ENCODE assay signal across 22 mouse cellular contexts in the genomic region with DNA sequence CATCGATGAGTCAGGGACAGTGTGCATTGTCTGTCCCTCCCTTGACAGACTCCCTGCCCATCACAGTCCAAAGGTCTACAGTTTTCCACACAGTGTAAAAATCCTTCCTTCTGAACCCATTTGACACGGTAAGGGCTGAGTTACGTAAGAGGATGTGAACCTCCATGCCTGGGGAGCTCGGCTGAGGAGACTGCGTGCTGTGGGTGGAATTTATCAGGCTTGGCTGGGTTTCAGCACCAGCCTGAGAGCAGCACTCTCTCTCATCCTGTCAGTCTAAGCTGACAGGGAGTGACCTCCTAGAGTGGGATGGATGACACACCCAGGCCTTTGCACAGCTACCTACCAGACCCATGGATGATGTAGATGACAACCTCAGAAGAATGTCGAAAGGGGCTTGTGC.
DNase-seq lines count a peak whose midpoint lies in the region; ATAC-seq and TF ChIP-seq lines count a peak whose summit lies in the region.
"Had no signal": no experiment of that assay in that cellular context is flagged by ENCODE, and none has a peak within 500 bp of the region (broad histone marks: within the 10 kb centered on the region; RNA-seq: fewer than 3 reads in every experiment).

No protein-coding gene starts in this region.

- H3K36me3 ChIP-seq in kidney, adult 2 months (ENCODE audit: control insufficient read depth, insufficient read depth, low read length): no peaks in the 10 kb centered on the region
- H3K36me3 ChIP-seq in kidney, embryonic 15.5 days: no peaks in the 10 kb centered on the region
- no peaks in the 10 kb centered on the region for H3K36me3 ChIP-seq in liver, postnatal 0 days (replicated peaks; ENCODE audit: insufficient read depth, low read length)
- H3K36me3 ChIP-seq: embryonic facial prominence, embryonic 12.5 days; heart, embryonic 15.5 days; liver, embryonic 13.5 days; midbrain, embryonic 12.5 days had no signal

- no peaks in the 10 kb centered on the region for H3K9me3 ChIP-seq in kidney, embryonic 15.5 days (replicated peaks)
- no peaks in the 10 kb centered on the region for H3K9me3 ChIP-seq in liver, postnatal 0 days (ENCODE audit: low read length)
- H3K9me3 ChIP-seq: embryonic facial prominence, embryonic 12.5 days; heart, embryonic 15.5 days; midbrain, embryonic 12.5 days had no signal

- 44% methylated on average over 6 of the region's 6 CpGs for WGBS in kidney, adult 2 months
- WGBS in kidney, embryonic 15.5 days: 76% methylated on average over 6 of the region's 6 CpGs
- WGBS in liver, postnatal 0 days (ENCODE audit: insufficient replicate concordance): 60% methylated on average over 6 of the region's 6 CpGs

- DNase-seq in adrenal gland, adult 2 months: peak; percentile 18
- no peak for DNase-seq in adrenal gland, adult 8-10 months
- peak; percentile 33 for DNase-seq in kidney, adult 2 months
- peak; percentile 62 for DNase-seq in right cerebral cortex, adult 18-20 months
- no peak for DNase-seq in right cerebral cortex, postnatal 14 days
- DNase-seq in liver, postnatal 0 days: no peak
- DNase-seq: cerebellum, adult 11-12 months; cerebellum, postnatal 14 days; forebrain, postnatal 0 days; heart, postnatal 36 days; liver, embryonic 13.5 days; lung, embryonic 14.5 days; thymus, postnatal 14 days had no signal

- no peak overlapping the region for H3K4me3 ChIP-seq in kidney, adult 2 months (ENCODE audit: insufficient read depth, low read depth, low read length)
- no peak overlapping the region for H3K4me3 ChIP-seq in kidney, embryonic 15.5 days (replicated peaks)
- H3K4me3 ChIP-seq in liver, postnatal 0 days (ENCODE audit: low read depth, low read length): no peak overlapping the region
- H3K4me3 ChIP-seq: embryonic facial prominence, embryonic 12.5 days; heart, embryonic 15.5 days; liver, embryonic 13.5 days; midbrain, embryonic 12.5 days had no signal

- no peaks in the 10 kb centered on the region for H3K27me3 ChIP-seq in kidney, adult 2 months (replicated peaks; ENCODE audit: control insufficient read depth, insufficient read depth, low read length)
- H3K27me3 ChIP-seq in kidney, embryonic 15.5 days: no peaks in the 10 kb centered on the region
- no peaks in the 10 kb centered on the region for H3K27me3 ChIP-seq in liver, postnatal 0 days (ENCODE audit: insufficient read depth, low read length)
- H3K27me3 ChIP-seq: embryonic facial prominence, embryonic 12.5 days; heart, embryonic 15.5 days; liver, embryonic 13.5 days; midbrain, embryonic 12.5 days had no signal

- no peak for TF ChIP-seq CTCF in kidney, adult 2 months (conservative IDR thresholded peaks at IDR 0.05; ENCODE audit: insufficient read depth, insufficient read length, low read depth, low read length)
- no peak for TF ChIP-seq CTCF in liver, postnatal 0 days (IDR thresholded peaks at IDR 0.05; ENCODE audit: low read depth)

- ATAC-seq in kidney, embryonic 15.5 days (replicated peaks; ENCODE audit: low FRiP score): no peak
- ATAC-seq in liver, postnatal 0 days: no peak
- ATAC-seq: activated CD4-positive, CD25-positive, alpha-beta regulatory T cell, adult 4 months; CD4-positive, CD25-positive, alpha-beta regulatory T cell, adult 4 months; forebrain, postnatal 0 days; inflammation-experienced regulatory T-cells, adult 6 months had no signal

- no peak for TF ChIP-seq POLR2A in kidney, adult 2 months (IDR thresholded peaks at IDR 0.05; ENCODE audit: low read depth, low read length)

- H3K9ac ChIP-seq in kidney, embryonic 15.5 days: no peak overlapping the region
- no peak overlapping the region for H3K9ac ChIP-seq in liver, postnatal 0 days (replicated peaks)
- H3K9ac ChIP-seq: embryonic facial prominence, embryonic 12.5 days; forebrain, postnatal 0 days; heart, embryonic 15.5 days; hindbrain, embryonic 14.5 days; liver, embryonic 13.5 days; lung, embryonic 14.5 days; midbrain, embryonic 12.5 days had no signal

- TF ChIP-seq EP300 in liver, postnatal 0 days (IDR thresholded peaks at IDR 0.05; ENCODE audit: low read depth): no peak

- no peak overlapping the region for H3K27ac ChIP-seq in kidney, adult 2 months (ENCODE audit: insufficient read depth, low read depth, low read length)
- H3K27ac ChIP-seq in kidney, embryonic 15.5 days: no peak overlapping the region
- no peak overlapping the region for H3K27ac ChIP-seq in liver, postnatal 0 days (ENCODE audit: low read depth)
- H3K27ac ChIP-seq: embryonic facial prominence, embryonic 12.5 days; heart, embryonic 15.5 days; hindbrain, embryonic 14.5 days; kidney, postnatal 0 days; liver, embryonic 13.5 days; midbrain, embryonic 12.5 days had no signal

- no peaks in the 10 kb centered on the region for H3K4me1 ChIP-seq in kidney, adult 2 months (ENCODE audit: control insufficient read depth, insufficient read depth, low read length)
- H3K4me1 ChIP-seq in kidney, embryonic 15.5 days: no peaks in the 10 kb centered on the region
- no peaks in the 10 kb centered on the region for H3K4me1 ChIP-seq in liver, postnatal 0 days (ENCODE audit: insufficient read depth)
- H3K4me1 ChIP-seq: embryonic facial prominence, embryonic 12.5 days; heart, embryonic 15.5 days; liver, embryonic 13.5 days; midbrain, embryonic 12.5 days had no signal

- H3K4me2 ChIP-seq in kidney, embryonic 15.5 days: no peak overlapping the region
- H3K4me2 ChIP-seq in liver, postnatal 0 days (ENCODE audit: low read depth, low read length): no peak overlapping the region
- H3K4me2 ChIP-seq: embryonic facial prominence, embryonic 12.5 days; heart, embryonic 15.5 days; hindbrain, embryonic 14.5 days; liver, embryonic 13.5 days; lung, embryonic 14.5 days; midbrain, embryonic 12.5 days had no signal

Comparison
In these comparisons a context has a peak if more than half of its experiments do, and no peak if none do; other contexts are left out.
1. DNase-seq: peak in adrenal gland, adult 2 months (single experiment), kidney, adult 2 months (single experiment) and right cerebral cortex, adult 18-20 months (single experiment); none in adrenal gland, adult 8-10 months (single experiment), right cerebral cortex, postnatal 14 days (single experiment) and liver, postnatal 0 days (single experiment).